Mouse (Mus musculus) neural tube, embryonic 10.5 days (tissue): ENCODE data around the gene Tet2.

Experiments used
- DNase-seq: peaks from one replicate; pipeline ENCODE4 v3.0.0-alpha.2; 2017; ENCODE audit warnings: low spot score; ENCODE audit errors: extremely low spot score

The Tet2 gene

GRCm38 (mm10) chr3:133462059-133462458 lies 82.9 kb downstream of the Tet2 start:
- DNase-seq = no peak

GRCm38 (mm10) chr3:133459174-133459573 lies 85.8 kb downstream of the Tet2 start:
- no peak for DNase-seq

GRCm38 (mm10) chr3:133453896-133454295 lies 91.0 kb downstream of the Tet2 start:
- DNase-seq = no peak

GRCm38 (mm10) chr3:133436919-133437320 lies 108.0 kb downstream of the Tet2 start:
- DNase-seq = no peak

- DNase-seq = no peak
These were observed 108.6 kb downstream of the Tet2 start for GRCm38 (mm10) chr3:133436279-133436860.

- no peak for DNase-seq
These were observed 109.2 kb downstream of the Tet2 start for GRCm38 (mm10) chr3:133435774-133436148.

GRCm38 (mm10) chr3:133435141-133435773 lies 109.7 kb downstream of the Tet2 start:
- no peak for DNase-seq

- DNase-seq = no peak
These were observed 115.4 kb downstream of the Tet2 start for GRCm38 (mm10) chr3:133429394-133430173.

GRCm38 (mm10) chr3:133428003-133428402 lies 116.9 kb downstream of the Tet2 start:
- DNase-seq = no peak

GRCm38 (mm10) chr3:133423073-133423472 lies 121.9 kb downstream of the Tet2 start:
- no peak for DNase-seq

GRCm38 (mm10) chr3:133414747-133415146 lies 130.2 kb downstream of the Tet2 start:
- DNase-seq = no peak
